Mouse (Mus musculus): ENCODE measurements at regions not wholly inside any gene's neighbourhood (a gene's known extent, or its start where the extent isn't known, plus 50 kb on each side); places are given as distances from the start of the nearest gene placed in this dataset.

- Histone ChIP-seq H3K27ac (ENCODE audit: low read length) (no peak overlapping the region), H3K4me1 (ENCODE audit: control insufficient read depth, low read depth, low read length) (no peaks in the 10 kb centered on the region), H3K9me3 (replicated peaks; ENCODE audit: control insufficient read depth, low read length) (no peaks in the 10 kb centered on the region), H3K27me3 (ENCODE audit: control insufficient read depth, insufficient read depth, low read depth, low read length) (no peaks in the 10 kb centered on the region), H3K4me2 (ENCODE audit: low read depth, low read length) (no peak overlapping the region), H3K4me3 (ENCODE audit: low read depth, low read length) (no peak overlapping the region), H3K36me3 (ENCODE audit: control insufficient read depth, insufficient read depth) (no peaks in the 10 kb centered on the region), H3K9ac (ENCODE audit: low read depth, low read length) (no peak overlapping the region)
- 79% methylated on average over 6 of the region's 6 CpGs for WGBS (ENCODE audit: insufficient replicate concordance)
- no peak for ATAC-seq (ENCODE audit: low read depth)
Observed at GRCm38 (mm10) chr7:117850822-117851221, 265.2 kb downstream of the Rps15a start.

DNA sequence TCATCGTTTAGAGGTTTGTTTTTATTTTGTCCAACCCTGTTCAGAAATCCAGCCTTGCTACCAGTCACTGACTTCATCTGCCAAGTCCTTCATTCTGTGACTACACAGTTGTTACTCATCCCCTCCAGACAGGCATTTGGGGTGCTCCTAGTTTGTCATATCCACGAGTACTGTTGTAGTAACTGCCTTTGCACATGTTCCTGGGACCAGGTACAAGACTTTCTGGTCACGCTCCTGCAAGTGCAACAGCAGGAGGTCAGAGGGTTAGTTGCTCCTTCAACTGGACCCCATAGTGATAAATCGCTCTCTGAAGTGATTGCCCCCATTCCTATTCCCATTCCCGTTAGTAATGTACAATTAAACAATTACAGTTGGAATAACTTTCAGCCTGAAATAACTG is 269.9 kb downstream of the Rps15a start:
- H3K4me2 ChIP-seq (ENCODE audit: low read depth, low read length) = no peak overlapping the region
- no peak for ATAC-seq (ENCODE audit: low read depth)
- H3K4me3 ChIP-seq (ENCODE audit: low read depth, low read length) = no peak overlapping the region
- 55% methylated on average over 5 of the region's 5 CpGs for WGBS (ENCODE audit: insufficient replicate concordance)
- no peaks in the 10 kb centered on the region for H3K27me3 ChIP-seq (ENCODE audit: control insufficient read depth, insufficient read depth, low read depth, low read length)
- no peak overlapping the region for H3K9ac ChIP-seq (ENCODE audit: low read depth, low read length)
- no peaks in the 10 kb centered on the region for H3K9me3 ChIP-seq (replicated peaks; ENCODE audit: control insufficient read depth, low read length)
- no peaks in the 10 kb centered on the region for H3K36me3 ChIP-seq (ENCODE audit: control insufficient read depth, insufficient read depth)
- no peak overlapping the region for H3K27ac ChIP-seq (ENCODE audit: low read length)
- H3K4me1 ChIP-seq (ENCODE audit: control insufficient read depth, low read depth, low read length) = no peaks in the 10 kb centered on the region

DNA sequence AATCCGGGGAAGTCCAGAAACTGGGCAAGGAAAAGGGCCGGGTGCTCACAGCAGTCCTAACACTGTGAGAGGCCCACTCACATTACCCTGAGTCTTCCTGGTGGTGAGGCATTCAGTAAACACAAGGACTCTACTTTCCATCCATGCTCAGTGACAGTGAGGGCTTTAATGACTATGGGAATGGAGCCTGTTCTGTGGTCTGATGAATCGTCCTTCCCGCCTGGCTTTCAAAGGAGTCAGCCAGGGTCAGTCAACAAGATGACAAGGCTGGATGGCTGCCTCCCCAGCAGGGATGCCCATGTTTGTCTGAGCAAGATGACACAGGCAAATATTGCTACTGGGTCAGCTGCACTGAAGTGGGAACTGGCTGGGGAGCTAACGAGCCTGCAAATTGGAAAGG is 273.2 kb downstream of the Rps15a start:
- H3K27ac ChIP-seq (ENCODE audit: low read length) = no peak overlapping the region
- no peak overlapping the region for H3K4me2 ChIP-seq (ENCODE audit: low read depth, low read length)
- H3K4me3 ChIP-seq (ENCODE audit: low read depth, low read length) = no peak overlapping the region
- H3K27me3 ChIP-seq (ENCODE audit: control insufficient read depth, insufficient read depth, low read depth, low read length) = no peaks in the 10 kb centered on the region
- no peaks in the 10 kb centered on the region for H3K4me1 ChIP-seq (ENCODE audit: control insufficient read depth, low read depth, low read length)
- no peak for ATAC-seq (ENCODE audit: low read depth)
- no peaks in the 10 kb centered on the region for H3K9me3 ChIP-seq (replicated peaks; ENCODE audit: control insufficient read depth, low read length)
- H3K36me3 ChIP-seq (ENCODE audit: control insufficient read depth, insufficient read depth) = no peaks in the 10 kb centered on the region
- 38% methylated on average over 5 of the region's 5 CpGs for WGBS (ENCODE audit: insufficient replicate concordance)
- H3K9ac ChIP-seq (ENCODE audit: low read depth, low read length) = no peak overlapping the region

- no peak overlapping the region for H3K27ac ChIP-seq (ENCODE audit: low read length)
- no peak overlapping the region for H3K9ac ChIP-seq (ENCODE audit: low read depth, low read length)
- H3K9me3 ChIP-seq (replicated peaks; ENCODE audit: control insufficient read depth, low read length) = no peaks in the 10 kb centered on the region
- no peaks in the 10 kb centered on the region for H3K27me3 ChIP-seq (ENCODE audit: control insufficient read depth, insufficient read depth, low read depth, low read length)
- WGBS (ENCODE audit: insufficient replicate concordance) = 15% methylated on average over 3 of the region's 3 CpGs
- no peak overlapping the region for H3K4me2 ChIP-seq (ENCODE audit: low read depth, low read length)
- no peak overlapping the region for H3K4me3 ChIP-seq (ENCODE audit: low read depth, low read length)
- no peak for ATAC-seq (ENCODE audit: low read depth)
- H3K36me3 ChIP-seq (ENCODE audit: control insufficient read depth, insufficient read depth) = no peaks in the 10 kb centered on the region
- H3K4me1 ChIP-seq (ENCODE audit: control insufficient read depth, low read depth, low read length) = no peaks in the 10 kb centered on the region
Observed at GRCm38 (mm10) chr7:117795035-117795434, 321.0 kb downstream of the Rps15a start.

GRCm38 (mm10) chr7:117793991-117794390 is 322.0 kb downstream of the Rps15a start:
- no peak for ATAC-seq (ENCODE audit: low read depth)
- Histone ChIP-seq H3K36me3 (ENCODE audit: control insufficient read depth, insufficient read depth) (no peaks in the 10 kb centered on the region), H3K4me1 (ENCODE audit: control insufficient read depth, low read depth, low read length) (no peaks in the 10 kb centered on the region), H3K27me3 (ENCODE audit: control insufficient read depth, insufficient read depth, low read depth, low read length) (no peaks in the 10 kb centered on the region), H3K9me3 (replicated peaks; ENCODE audit: control insufficient read depth, low read length) (no peaks in the 10 kb centered on the region), H3K27ac (ENCODE audit: low read length) (no peak overlapping the region), H3K9ac (ENCODE audit: low read depth, low read length) (no peak overlapping the region), H3K4me3 (ENCODE audit: low read depth, low read length) (no peak overlapping the region), H3K4me2 (ENCODE audit: low read depth, low read length) (no peak overlapping the region)
- 57% methylated on average over 6 of the region's 6 CpGs for WGBS (ENCODE audit: insufficient replicate concordance)

GRCm38 (mm10) chr7:117792456-117792855 is 323.5 kb downstream of the Rps15a start:
- no peak overlapping the region for H3K27ac ChIP-seq (ENCODE audit: low read length)
- no peak for ATAC-seq (ENCODE audit: low read depth)
- WGBS (ENCODE audit: insufficient replicate concordance) = 68% methylated on average over 4 of the region's 4 CpGs
- no peaks in the 10 kb centered on the region for H3K9me3 ChIP-seq (replicated peaks; ENCODE audit: control insufficient read depth, low read length)
- no peak overlapping the region for H3K4me3 ChIP-seq (ENCODE audit: low read depth, low read length)
- H3K9ac ChIP-seq (ENCODE audit: low read depth, low read length) = no peak overlapping the region
- H3K4me1 ChIP-seq (ENCODE audit: control insufficient read depth, low read depth, low read length) = no peaks in the 10 kb centered on the region
- H3K4me2 ChIP-seq (ENCODE audit: low read depth, low read length) = no peak overlapping the region
- no peaks in the 10 kb centered on the region for H3K36me3 ChIP-seq (ENCODE audit: control insufficient read depth, insufficient read depth)
- no peaks in the 10 kb centered on the region for H3K27me3 ChIP-seq (ENCODE audit: control insufficient read depth, insufficient read depth, low read depth, low read length)

DNA sequence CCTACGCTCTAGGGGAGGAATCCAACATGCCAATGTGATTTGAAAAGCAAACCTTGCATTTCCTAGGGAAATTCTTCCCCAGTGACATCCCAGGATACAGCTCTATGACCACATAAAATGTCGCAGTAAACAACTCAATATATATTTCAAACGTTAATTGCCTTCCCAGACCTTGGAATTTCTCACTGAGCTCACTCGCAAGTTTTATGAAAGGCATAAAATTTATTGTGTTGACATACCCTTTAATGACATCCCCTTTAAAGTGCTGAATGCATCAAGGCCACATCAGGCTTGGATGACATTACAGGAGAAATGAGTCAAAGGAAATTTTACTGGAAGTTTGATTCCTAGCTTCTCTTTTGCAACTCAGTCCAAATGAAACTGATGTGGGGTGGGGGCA is 337.0 kb downstream of the Rps15a start:
- Histone ChIP-seq H3K27ac (ENCODE audit: low read length) (no peak overlapping the region), H3K4me3 (ENCODE audit: low read depth, low read length) (no peak overlapping the region), H3K36me3 (ENCODE audit: control insufficient read depth, insufficient read depth) (no peaks in the 10 kb centered on the region), H3K4me2 (ENCODE audit: low read depth, low read length) (no peak overlapping the region), H3K9ac (ENCODE audit: low read depth, low read length) (no peak overlapping the region), H3K9me3 (replicated peaks; ENCODE audit: control insufficient read depth, low read length) (no peaks in the 10 kb centered on the region), H3K27me3 (ENCODE audit: control insufficient read depth, insufficient read depth, low read depth, low read length) (no peaks in the 10 kb centered on the region), H3K4me1 (ENCODE audit: control insufficient read depth, low read depth, low read length) (no peaks in the 10 kb centered on the region)
- no peak for ATAC-seq (ENCODE audit: low read depth)
- WGBS (ENCODE audit: insufficient replicate concordance) = 59% methylated on average over 4 of the region's 4 CpGs

DNA sequence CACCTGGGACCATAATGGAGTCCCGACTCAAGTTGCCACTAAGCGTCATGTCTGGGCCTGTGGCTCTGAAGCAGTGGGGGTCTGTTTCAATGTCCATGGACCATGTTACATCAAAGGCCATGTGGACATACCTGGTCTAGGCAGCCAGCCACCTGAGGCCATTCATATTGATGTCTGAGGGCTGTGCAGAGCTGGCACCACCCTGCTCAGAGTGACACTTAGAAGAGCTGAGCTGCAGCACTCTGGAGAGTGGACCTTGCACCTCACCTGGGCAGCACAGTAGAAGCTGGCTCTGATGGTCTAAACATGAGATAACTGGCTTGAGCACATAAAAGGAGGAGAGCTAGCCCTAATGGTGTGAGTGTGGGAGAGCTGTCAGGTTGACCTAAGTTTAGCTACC is 338.1 kb downstream of the Rps15a start:
- H3K9ac ChIP-seq (ENCODE audit: low read depth, low read length) = no peak overlapping the region
- H3K27me3 ChIP-seq (ENCODE audit: control insufficient read depth, insufficient read depth, low read depth, low read length) = no peaks in the 10 kb centered on the region
- H3K4me3 ChIP-seq (ENCODE audit: low read depth, low read length) = no peak overlapping the region
- H3K4me1 ChIP-seq (ENCODE audit: control insufficient read depth, low read depth, low read length) = no peaks in the 10 kb centered on the region
- WGBS (ENCODE audit: insufficient replicate concordance) = 83% methylated on average over 2 of the region's 2 CpGs
- H3K36me3 ChIP-seq (ENCODE audit: control insufficient read depth, insufficient read depth) = no peaks in the 10 kb centered on the region
- H3K4me2 ChIP-seq (ENCODE audit: low read depth, low read length) = no peak overlapping the region
- H3K9me3 ChIP-seq (replicated peaks; ENCODE audit: control insufficient read depth, low read length) = no peaks in the 10 kb centered on the region
- no peak for ATAC-seq (ENCODE audit: low read depth)
- no peak overlapping the region for H3K27ac ChIP-seq (ENCODE audit: low read length)

DNA sequence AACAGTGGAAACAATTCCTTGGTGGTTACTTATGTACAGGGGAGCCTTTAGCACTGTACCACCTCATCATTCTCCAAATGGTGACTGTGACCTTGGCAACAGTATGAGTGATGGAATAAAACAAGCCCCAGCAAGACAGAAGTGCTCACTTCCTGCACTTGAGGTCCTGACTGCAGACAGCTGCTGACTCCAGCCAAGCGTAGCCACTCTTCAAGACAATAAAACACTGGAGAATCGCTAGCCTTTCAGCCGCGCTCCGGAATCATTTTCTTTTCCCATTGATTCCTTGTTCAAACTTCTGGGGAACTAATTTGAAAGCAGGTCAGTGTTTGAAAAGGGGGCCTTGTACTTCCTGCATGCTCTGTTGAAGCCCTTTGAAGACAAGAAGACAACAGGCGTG is 344.2 kb downstream of the Rps15a start:
- H3K9ac ChIP-seq (ENCODE audit: low read depth, low read length) = no peak overlapping the region
- no peaks in the 10 kb centered on the region for H3K27me3 ChIP-seq (ENCODE audit: control insufficient read depth, insufficient read depth, low read depth, low read length)
- H3K4me1 ChIP-seq (ENCODE audit: control insufficient read depth, low read depth, low read length) = no peaks in the 10 kb centered on the region
- 70% methylated on average over 6 of the region's 6 CpGs for WGBS (ENCODE audit: insufficient replicate concordance)
- H3K4me2 ChIP-seq (ENCODE audit: low read depth, low read length) = no peak overlapping the region
- no peak for ATAC-seq (ENCODE audit: low read depth)
- no peak overlapping the region for H3K27ac ChIP-seq (ENCODE audit: low read length)
- peaks cover 2% of the 10 kb centered on the region; the same call in 1 of the 2 replicates for H3K9me3 ChIP-seq (replicated peaks; ENCODE audit: control insufficient read depth, low read length)
- H3K4me3 ChIP-seq (ENCODE audit: low read depth, low read length) = no peak overlapping the region
- H3K36me3 ChIP-seq (ENCODE audit: control insufficient read depth, insufficient read depth) = no peaks in the 10 kb centered on the region

GRCm38 (mm10) chr7:117759506-117759905 is 356.5 kb downstream of the Rps15a start:
- 24% methylated on average over 1 of the region's 1 CpGs for WGBS (ENCODE audit: insufficient replicate concordance)
- Histone ChIP-seq H3K4me1 (ENCODE audit: control insufficient read depth, low read depth, low read length) (no peaks in the 10 kb centered on the region), H3K27ac (ENCODE audit: low read length) (no peak overlapping the region)

More at GRCm38 (mm10) chr7:117759506-117759905, 356.5 kb downstream of the Rps15a start:
- Histone ChIP-seq H3K9ac (ENCODE audit: low read depth, low read length) (no peak overlapping the region), H3K9me3 (replicated peaks; ENCODE audit: control insufficient read depth, low read length) (no peaks in the 10 kb centered on the region), H3K36me3 (ENCODE audit: control insufficient read depth, insufficient read depth) (no peaks in the 10 kb centered on the region), H3K4me2 (ENCODE audit: low read depth, low read length) (no peak overlapping the region), H3K4me3 (ENCODE audit: low read depth, low read length) (no peak overlapping the region), H3K27me3 (ENCODE audit: control insufficient read depth, insufficient read depth, low read depth, low read length) (no peaks in the 10 kb centered on the region)
- ATAC-seq (ENCODE audit: low read depth) = no peak

All from liver, embryonic 16.5 days (tissue).